Mouse (Mus musculus): ENCODE results near the gene Axin2.

Gene Axin2

DNA sequence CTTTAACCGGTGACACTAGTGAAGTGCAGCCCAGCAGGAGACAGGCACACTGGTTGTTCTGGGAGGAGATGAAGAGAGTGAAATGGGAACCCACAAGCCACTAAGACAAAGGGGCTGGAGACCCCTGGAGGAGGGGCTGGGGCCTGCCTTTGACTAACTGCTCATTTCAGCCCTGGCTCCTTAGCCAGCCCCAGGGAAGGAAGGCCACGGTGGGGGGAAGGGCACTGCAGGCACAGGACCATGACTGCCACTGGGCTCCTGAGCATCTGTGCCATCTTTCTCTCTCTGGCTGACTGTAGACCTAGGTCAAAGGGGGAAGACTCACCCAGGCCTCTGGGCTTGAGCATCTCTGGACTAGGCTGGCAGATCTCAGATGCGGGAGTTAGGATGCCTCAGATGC is 10.5 kb downstream of the Axin2 start:
- DNase-seq = no peak

DNA sequence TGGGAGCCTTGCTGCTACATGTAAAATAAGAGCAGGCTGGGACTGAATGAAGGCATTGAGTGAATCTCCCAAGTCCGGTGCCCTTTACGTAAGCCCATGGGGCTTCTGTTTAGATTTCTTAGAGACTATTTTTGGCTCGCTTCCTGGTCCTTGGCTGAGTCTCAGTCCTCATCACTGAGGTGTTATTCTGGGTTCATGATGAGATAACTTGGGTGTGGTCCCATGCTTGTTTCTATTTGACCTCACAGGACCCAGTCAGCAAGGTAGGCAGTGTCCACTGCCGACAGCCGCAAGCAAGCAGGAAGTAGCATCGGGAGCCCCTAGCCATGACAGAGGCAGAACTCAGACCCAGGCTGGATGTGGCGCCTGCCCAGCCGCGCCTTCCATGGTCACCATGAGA is 13.7 kb downstream of the Axin2 start:
- no peak for DNase-seq

DNA sequence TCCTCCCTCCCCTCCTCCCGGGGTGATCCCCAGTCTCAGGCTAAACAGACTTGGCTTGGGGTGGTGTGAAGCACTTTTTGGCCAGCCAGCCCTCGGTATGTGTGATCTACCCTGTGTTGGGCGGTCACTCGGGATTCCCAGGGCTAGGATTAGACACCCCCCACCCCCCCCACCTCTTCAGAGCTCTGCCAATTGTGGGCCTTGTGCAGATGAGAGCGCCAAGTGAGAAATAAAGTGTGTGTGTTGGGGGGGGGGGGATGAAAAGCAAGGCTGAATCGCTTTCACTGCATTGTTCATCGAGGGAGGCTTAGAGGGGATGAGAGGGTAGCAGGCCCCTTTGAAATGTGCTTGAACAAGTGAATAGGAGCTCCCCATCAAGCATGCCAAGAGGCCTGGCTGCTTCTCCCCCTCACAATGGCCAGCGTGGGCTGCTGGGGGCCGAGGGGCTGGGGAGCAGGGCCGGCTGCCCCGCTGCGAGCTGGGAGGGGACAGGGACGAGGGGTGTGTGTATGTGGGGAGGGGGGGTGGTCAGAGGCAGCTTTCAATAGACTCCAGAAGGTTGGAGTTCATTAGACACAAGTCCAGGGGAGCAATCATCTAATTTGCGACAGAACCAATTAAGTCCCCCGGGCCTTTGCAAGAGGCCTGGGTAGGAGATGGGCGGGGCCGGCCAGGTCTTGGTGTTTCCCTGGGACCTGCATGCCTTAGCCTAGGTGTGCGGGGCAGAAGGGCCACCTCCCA is 15.1 kb downstream of the Axin2 start:
- no peak for DNase-seq

DNA sequence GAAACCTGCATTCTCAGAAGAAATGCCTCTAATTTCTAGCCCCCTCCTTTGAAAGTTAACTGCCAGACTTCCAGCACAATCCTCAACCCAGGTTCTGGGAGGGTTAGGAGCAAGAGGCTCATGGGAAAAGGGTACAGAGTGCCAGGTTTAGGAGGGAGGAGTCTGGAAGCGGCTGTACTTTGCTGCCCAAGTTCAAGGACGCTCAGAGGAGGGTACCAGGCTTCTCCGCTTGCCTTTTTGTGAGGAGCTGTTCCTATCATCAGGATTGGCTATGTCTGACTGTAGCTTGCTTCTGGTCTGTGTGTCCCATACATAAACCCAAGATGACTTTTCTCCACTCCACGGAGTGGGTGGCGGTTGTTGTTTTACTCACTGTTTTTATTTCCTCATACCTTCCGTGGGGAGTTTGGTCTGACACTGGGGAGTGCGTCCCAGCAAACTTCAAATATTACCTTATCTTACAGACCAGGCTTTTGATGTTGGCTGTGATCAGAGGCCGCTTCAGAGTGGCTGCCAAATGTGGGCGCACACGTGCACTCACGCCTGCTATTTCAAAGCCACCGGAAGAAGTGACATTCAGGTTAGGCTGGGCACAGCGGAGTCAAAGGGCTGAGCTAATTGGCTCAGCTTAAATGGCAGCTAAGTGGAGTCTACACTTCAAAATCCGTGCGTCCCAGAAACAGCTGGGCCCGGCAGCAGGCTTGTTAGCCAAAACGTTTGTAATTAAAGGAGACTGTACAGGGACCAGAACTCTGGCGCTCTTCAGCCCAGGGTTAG is 16.1 kb downstream of the Axin2 start:
- DNase-seq = no peak

DNA sequence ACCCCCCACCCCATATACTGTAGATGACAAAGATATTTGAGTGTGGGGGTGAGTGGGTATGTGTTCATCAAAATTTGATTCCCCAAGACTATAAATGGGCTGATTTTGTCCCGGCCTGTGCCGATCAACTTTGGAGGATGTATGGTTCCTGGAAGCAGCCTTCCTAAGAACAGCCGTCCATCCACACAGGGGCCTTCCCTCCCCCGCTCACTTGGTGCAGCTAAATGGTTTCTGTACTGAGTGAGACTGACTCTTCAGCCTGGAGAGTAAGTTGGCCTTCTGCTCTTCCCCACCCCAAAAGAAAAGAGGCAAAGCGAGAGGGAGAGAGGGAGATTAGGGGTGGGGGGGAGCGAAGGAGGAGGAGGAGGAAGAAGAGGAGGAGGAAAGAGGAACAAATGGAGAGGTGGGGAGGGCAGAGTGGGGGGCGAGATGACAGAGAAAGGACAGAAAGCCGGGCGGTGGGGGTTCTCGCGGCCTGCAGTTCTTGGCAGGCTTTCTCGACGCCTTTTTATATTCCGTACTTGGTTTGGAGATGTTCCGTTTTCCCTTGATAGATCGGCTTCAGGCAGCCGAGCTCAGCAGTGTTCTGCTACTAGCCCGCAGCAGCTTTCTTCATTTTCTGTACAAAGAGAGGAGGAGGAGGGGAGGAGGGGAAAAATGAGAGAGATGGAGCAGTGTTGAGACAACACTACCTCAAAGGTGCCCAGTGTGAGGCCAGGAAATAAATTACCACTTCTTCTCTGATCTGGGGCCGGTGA is 20.7 kb downstream of the Axin2 start:
- no peak for DNase-seq

DNA sequence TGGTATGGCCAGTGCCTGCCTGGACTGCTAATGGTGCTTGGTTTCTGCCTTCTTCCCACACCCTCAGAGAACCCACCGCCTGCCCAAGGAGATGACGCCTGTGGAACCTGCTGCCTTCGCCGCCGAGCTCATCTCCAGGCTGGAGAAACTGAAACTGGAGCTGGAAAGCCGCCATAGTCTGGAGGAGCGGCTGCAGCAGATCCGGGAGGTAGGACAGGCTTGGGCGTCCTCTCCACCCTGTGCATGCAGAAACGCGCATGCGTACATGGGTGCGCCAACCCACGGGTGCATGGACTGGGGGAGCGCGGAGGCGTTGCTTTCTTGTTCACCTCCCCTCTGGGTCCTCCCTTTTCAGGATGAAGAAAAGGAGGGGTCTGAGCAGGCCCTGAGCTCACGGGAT is 21.7 kb downstream of the Axin2 start:
- no peak for DNase-seq

DNA sequence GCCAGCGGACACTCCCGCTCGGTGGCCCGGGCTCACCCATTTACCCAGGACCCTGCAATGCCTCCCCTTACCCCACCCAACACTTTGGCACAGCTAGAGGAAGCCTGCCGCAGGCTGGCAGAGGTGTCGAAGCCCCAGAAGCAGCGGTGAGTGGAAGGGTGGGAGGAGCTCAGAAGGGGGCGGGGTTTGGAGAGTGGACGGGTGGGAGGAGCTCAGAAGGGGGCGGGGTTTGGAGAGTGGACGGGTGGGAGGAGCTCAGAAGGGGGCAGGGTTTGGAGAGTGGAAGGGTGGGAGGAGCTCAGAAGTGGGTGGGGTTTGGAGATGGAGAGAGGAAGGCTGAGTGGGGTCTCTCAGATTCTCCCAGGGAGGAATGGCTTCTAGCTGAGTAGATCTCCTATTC is 23.6 kb downstream of the Axin2 start:
- DNase-seq = no peak

DNA sequence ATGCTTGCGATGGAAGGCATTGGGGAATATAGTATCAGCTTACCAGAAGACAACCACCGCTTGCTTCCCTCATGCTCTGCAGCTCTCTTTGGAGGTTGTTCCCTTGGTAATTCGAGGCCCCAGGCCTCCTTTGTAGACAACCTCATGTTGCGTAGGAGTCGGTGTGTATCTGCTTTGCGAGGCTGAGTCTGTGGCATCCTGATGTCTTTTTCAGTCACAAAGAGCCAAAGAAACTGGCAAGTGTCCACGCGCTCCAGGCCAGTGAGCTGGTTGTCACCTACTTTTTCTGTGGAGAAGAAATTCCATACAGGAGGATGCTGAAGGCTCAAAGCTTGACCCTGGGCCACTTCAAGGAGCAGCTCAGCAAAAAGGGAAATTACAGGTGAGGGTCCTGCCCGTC is 25.5 kb downstream of the Axin2 start:
- no peak for DNase-seq

DNA sequence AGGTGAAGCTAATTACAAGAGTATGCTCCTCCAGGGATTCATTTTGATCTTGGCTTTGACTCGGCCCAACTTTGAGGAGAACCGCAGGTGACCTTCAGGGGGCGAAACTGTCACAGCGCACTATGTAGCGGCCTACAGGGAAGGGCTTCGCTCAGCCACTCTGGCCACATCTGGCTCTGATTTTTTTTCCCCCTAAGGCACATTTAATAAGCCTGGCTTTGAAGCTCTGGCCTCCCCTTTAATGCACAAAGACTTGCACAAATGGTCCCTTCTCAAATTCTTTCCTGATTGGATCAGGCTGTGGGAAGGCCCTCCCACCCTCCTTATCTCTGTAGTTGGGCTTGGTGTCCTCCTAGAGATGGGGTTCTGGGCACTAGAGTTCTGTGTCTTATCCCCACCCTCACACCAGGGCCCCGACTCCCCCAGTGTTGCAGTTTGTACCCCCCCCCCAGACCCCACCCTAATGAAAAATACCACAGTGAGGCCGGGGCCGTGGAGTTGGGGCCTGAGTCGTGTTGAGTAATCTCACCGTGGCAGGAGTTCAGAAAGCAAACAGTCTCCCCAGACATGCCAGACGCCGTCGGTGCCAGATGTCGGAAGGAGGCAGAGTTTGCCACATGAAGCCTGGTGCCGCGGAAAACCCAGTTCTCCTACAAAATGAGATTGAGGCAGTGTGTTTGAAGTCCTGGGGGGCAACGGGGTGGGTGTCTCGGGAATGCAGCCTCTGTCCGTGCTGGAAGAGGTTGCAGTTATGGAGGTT is 27.5 kb downstream of the Axin2 start:
- no peak for DNase-seq

DNA sequence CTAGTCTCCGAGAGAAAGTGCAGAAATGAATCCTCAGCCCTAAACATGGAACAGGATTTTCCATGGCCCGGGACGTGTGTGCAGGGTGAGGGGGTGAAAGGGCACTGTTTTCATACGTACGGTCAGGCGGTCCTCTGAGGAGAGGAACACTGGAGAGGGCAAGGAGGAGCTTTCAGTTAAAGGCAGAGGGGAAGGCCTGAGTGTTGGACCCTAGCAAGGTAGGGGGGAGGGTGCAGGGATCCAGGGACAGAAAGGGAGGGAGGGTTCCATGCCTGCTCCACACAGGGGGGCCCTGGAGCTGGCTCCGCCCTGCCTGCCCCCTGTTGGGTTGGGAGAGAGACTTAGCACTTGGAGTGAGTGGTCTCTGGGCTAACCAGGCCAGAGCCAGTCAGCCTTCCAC is 28.4 kb downstream of the Axin2 start:
- no peak for DNase-seq

DNA sequence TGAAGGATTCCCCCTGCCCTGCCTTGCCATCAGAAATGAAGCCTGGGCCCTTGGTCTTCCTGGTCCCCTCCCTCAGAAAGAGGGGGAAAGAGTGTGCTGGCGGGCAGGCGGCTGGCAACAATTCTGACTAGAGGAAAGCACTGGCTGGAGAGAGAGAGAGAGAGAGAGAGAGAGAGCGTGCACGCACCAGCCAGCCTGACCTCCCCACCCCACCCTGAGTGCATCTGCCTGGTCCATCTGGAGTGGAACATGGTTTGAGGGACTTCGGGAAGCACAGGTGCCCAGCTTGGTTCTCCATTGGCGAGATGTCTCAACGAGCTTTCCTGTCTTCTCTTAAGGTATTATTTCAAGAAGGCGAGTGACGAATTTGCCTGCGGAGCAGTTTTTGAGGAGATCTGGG is 28.8 kb downstream of the Axin2 start:
- DNase-seq = no peak

DNA sequence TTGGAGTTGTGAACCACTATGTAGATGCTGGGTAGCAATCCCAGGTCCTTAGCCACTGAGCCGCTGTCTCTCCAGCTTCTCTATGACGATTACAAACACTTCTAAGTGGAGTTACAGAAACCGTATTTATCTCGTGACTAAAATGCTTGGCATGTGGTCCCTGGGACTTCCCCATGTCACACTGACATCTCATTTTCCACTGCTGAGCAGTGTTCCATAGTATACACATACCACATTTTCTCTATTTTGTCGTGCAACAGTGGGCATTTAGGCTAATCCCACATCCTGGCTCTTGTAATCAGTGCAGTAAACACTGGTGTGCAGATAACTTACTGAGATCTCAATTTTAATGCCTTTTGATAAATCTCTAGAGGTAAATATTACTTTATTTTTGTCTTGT is 32.2 kb downstream of the Axin2 start:
- DNase-seq = no peak

DNA sequence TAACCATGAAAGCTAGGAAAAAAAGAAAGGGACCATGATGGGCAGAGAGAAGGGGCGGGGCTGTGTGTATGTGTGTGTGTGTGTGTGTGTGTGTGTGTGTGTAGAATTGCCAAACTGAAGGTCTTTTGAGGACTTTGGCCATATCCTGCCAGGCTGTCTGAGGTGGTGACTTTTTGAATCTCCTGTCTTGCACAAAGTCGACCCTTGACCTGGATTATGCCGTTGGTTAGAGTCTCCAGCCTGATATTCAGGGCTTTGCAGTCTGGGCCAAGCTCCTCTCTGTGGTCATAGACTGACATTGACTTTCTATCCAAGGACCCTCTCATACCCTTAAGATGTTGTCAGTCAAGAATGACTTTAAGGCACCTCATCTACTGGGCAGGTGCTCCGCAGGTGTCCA is 35.8 kb downstream of the Axin2 start:
- DNase-seq = no peak

DNA sequence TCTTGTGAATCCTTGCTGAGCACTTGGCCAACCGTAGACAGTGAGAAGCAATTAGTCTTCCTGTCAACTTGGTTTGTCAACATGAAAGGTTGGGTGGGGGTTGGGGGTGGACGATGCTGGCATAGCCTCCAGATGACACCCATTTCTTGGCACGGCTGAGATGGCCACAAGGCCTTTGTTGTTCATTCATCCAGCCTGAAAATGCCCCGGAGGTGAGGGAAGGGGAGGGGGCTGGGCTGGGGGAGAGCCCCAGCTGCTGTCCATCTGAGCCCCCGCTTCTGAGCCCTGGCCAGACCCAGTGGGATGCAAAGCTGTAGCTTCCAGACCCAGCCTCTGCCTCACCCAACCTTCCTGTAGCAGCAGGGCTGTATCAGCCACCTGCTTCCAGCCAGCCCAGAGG is 38.2 kb downstream of the Axin2 start:
- no peak for DNase-seq

DNA sequence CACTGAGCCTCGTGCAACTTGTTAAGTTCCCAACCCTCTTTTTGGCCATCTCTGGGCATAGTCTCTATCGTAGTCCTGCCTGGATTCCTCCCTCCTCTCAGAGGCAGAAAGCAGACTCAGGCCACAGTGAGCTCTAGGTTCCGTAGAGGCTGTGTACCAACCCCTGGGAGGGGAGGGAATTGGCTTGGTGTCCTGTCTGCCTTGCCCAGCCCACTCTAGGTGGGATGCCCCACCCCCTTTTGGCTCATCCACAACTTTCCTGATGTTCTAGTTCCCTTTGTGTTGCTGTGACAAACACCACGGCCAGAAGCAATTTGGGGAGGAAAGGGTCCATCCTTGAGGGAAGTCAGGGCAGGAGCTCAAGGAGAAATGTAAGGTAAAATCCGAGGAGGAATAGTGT is 39.0 kb downstream of the Axin2 start:
- no peak for DNase-seq

DNA sequence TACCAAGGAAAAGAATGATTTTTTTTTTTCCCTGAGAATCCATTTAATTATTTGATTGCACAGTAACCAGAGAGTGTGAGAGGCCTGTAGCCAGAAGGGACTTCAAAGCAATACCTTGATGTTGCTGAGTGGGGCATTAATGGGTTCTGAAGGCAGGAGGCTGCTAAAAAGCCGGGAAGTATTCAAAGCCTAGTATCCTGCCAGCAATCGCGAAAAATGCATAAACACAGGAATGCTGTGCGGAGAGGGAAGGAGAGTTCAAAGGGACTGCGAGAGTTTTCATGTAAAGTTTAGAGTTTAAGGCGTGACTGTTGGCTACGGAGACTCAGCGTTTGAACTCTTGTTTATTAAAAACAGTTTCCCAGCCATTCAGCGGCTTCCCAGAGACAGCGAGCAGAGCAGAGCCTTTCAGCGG is 41.5 kb downstream of the Axin2 start:
- DNase-seq = no peak

DNA sequence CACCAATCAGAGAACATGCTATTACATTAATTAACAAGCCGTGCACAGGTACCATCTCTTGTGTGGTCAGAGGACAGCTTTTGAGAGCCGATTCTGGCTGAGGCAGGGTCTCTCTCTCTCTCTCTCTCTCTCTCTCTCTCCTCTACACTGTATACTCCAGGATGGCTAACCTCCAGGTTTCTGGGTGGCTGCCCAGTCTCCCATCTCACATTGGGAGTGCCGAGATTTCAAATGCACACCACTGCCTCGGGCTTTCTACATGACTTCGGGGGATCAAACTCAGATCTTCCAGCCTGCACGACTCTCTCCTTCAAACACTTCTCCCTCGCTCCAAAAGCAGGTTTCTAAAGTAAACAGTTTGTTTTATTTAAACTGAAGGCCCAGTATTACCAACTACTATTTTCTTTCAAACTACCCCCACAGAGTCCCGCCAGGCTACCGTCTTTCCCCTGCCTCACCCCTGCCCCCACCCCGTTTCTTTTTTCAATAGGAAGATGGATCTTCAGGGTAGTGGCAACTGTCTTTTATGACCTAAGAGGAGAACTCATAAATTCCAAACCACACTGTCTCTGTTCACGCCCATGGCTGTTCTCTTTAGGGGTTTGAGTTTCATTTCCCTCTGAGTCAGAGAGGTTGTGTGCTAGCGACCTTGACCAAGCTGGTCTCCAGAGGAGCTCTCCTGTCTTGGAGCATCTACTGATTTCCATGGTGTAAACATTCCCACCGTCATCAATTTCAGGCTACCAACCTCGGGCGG is 43.5 kb downstream of the Axin2 start:
- no peak for DNase-seq

DNA sequence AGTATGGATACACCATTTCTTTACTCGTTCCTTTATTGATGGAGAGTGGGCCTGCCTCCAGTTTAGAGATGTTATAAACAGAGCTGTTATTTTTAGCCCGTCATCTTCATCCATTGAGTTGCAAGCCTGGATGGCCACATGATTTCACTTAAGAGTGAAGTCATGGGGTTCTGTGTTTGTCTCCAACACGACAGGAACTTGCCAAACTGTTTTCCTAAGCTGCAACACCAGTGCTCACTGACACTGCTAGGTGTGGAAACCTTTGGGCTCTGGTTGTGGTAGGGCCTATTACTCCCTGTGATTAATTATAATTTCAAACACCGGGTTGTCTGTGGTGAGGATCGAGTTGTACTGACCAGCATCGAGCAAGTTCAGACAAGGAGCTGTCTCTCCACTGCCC is 45.6 kb downstream of the Axin2 start:
- DNase-seq = no peak

DNA sequence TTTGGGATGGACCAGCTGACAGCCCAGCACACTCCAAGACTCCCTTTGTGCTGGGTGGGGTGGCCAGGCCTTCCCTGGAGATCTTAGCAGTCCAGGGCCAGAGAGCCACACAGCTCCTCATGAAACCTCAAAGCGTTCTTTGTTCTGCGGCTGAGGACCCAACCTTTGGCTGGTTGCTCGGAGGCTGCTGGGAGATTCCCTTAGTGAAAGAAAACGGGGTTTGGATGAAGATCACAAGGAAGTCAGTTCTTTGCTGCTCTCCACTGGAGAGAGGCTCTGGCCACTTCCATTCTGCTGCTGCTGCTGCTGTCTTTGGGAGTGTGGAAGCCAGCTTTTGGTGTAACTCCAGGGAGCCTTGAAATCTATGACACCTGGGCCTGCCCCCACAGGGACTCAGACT is 53.3 kb downstream of the Axin2 start:
- no peak for DNase-seq

DNA sequence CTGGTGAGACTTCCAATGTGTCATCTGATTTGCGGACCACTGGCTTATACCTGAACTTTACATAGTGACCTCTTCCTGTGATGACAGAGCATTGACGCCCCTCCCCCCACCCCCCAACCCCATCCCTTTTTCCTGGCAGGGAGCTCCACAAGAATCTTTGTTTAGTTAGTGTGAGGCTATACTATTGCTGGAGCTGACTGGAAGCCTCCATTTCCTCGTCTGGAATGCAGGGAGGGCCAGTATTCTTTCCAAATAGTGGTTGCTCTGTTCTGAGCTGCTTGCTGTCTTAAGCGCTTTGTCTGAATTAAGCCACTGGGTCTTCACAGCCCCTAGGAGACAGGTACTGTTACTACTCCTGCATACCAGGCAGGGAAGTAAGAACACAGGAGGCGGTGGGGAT is 53.7 kb downstream of the Axin2 start:
- no peak for DNase-seq

DNA sequence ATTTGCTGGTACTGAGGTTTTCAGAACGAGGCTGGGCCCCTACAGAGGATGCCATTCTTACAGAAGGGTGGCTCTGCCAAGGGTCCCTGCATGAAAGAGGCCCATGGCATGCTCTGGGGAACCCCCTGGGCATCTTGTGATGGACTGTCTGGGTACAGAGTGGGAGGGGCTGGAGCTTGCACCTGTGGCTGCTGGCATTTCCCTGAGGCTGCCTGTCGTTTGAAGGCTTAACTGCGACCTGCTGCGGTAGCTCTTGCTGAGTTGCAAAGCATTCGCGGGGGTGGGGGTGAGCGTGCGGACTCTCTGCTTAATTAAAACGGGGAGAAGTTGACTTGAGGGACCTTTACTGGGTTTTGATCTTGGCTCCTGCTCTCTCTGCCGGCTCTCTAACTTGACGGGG is 55.4 kb downstream of the Axin2 start:
- no peak for DNase-seq

DNA sequence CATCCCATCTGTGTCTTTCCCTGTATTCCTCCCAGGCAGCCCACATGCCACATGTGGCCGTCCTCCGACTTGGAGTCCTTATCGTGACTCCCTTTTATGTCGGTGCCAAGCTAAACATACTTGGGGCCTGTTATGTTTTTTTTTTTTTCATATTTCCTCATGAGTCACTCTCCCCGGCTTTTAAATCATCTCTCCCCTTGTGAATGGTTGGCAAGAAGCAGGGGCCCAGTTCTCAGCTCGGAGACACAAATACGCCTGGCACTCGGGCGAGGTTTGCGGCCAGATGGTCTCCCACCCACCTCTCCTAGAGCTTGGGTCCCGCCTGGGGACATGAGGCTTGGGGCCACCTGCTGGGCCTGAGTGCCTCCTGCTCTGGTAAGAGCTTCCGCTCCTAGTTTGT is 60.4 kb downstream of the Axin2 start:
- DNase-seq = no peak

DNA sequence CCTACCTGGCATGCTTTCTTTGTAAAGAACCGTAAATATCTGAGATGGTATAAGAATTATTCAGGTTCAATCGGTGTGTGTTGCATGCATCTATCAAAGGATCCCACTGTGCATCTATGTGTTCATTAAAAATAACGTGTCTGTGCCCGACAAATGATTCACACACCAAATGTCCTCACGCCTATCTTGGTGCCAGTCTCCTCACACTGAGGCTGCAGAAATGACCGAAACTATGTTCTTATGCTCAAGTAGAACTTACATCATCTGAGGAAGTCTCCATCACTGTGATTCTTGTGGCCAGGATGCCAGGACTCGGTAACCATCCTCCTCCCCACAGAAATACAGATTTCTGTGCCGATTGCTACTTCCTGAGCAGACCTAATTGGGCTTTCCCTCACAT is 60.9 kb downstream of the Axin2 start:
- no peak for DNase-seq

All from kidney, adult 8-10 months (tissue).